Mouse (Mus musculus): Measurements from ENCODE around the gene Gm49673.
"Not testable (repeated sequence)": the region's sequence is repeated elsewhere in the genome, so short reads cannot be mapped to it uniquely, and the experiment has no call there.

The Gm49673 gene

DNA sequence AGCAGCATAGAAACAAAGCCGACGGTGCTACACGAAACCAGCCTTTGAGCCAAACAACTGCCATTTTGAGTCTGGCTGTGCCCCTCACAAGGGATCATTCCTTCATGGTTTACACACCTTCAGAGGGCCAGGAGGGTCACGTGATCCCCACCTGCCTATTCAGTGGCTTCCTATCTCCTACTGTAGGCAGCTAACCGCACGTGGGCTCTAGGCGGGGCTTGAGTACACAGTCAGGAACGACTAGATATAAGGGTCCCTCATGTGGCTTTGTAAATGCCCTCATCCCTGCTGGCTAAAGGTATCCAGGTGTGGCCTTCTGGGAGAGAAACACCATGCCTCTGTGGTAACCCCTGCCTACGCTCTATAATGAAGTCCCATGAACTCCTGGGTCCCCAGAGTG, 18.0 kb downstream of the Gm49673 start:
- not testable (repeated sequence) for DNase-seq

DNA sequence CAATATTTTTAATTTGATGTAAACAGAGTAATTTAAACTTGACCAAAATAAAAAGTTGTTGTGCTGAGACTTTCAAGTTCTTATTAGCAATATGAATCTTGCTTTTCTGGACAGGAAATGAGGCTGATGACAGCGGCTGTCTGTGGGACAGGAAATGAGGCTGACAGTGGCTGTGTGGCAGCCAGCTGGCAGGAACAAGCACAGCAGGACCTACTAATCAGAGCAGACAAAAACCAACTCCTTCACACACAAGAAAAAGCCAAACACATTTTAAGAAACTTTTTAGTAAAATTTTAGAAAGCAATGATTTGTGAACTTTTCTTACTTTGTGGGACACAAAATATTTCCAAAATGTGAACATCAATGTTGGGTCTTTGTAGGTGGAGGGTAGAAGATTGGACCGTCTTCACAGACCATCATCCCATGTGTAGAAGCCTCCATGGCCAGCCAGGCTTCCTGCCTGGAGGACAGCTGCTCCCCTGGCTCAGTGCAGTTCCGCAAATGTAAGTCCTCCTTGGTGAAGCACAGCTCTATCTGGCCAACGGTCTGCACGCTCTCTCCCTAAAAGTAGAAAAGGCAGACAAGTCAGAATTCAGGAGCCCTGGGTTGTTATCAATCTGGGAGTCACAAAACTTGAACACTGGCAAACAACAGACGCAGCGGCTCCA, 19.1 kb downstream of the Gm49673 start:
- DNase-seq: not testable (repeated sequence)

DNA sequence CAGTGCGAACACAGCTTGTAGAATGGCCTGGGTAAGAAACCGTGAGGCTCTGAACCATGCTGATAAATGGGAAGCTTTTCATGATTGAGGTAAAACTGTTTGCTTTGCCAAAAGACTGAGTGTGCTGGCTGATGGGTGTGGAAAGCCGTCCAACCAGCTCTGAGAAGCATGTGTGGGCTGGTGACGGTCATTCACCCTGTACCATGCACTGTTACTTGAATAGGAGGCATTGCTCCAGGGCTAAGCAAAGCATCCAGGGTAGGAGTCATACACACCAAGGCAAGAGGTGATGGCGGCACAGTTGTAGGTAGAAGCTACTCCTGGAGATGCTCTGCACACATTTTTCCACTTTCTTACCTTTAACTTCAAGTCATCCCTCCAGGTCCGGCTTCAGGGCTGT, 23.0 kb downstream of the Gm49673 start:
- not testable (repeated sequence) for DNase-seq

DNA sequence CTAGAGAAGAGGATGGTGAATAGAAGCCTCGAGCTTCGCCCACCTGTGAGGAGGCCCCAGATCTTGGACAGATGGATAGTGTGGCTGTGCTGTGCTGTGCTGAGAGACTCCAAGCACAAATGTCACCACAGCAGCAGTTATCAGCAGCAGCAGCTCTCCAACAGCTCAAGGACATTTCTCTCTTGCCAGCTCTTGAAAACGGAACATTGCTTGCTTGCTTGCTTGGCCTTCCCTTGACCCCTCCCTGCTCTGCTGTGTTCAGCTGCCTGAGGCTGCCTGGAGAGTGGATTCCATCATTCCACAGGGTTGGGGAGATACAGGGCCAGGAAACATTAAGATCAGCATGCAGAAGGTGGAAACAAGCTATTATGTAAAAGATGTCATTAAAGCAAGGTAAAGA, 24.6 kb downstream of the Gm49673 start:
- DNase-seq: not testable (repeated sequence)

DNA sequence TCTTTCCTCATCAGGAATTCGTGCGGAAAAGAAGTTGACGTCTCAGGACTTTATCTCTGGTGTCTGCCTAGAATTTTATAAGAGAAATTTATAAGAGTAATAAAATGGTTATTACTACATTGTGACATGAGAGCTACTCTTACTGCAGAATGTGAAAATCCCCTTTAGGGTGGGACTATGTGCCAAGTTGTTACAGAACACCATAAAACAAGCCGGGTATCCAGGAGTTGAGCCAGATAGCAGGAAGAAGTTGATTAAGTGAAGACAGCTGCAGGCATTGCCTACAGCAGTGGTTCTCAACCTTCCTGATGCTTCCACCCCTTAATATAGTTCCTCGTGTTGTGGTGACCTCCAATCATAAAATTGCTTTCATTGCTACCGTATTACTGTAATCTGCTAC, 30.7 kb downstream of the Gm49673 start:
- DNase-seq: not testable (repeated sequence)

DNA sequence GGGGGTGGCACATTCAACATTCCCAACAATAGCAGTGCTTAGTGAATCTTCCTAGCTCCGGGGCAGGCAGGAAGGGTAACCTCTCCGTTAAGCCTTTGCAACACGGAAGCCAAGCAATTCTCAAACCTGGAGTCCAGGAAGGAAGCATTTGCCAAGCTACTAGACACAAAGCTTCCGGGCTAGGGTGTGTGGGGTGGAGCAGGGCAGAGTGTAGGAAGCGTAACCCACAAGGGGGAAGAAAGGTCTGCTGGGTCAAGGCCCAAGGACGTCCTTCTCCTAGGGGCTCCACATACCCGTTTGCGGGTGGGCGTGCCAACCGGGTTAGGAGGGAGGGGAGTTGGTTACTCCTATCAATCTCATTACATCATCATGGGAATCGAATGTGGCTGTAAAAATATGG, 31.2 kb downstream of the Gm49673 start:
- not testable (repeated sequence) for DNase-seq

DNA sequence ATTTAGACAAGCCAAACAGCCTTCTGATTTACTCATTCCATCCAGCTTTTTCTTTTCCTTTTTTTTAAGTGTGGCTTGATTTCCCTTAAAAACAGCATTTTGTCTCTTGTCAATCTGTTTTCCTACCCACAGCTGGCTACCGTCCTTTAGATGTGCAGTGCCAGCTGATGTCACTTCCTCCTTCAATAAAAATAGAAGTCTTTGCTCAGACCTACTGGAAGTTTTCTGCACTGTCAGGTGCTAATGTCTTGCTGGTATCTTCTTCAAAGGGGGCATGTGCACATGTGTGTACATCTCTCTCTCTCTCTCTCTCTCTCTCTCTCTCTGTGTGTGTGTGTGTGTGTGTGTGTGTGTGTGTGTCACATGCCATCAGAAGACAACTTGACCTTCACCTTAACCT, 35.4 kb downstream of the Gm49673 start:
- DNase-seq: not testable (repeated sequence)

DNA sequence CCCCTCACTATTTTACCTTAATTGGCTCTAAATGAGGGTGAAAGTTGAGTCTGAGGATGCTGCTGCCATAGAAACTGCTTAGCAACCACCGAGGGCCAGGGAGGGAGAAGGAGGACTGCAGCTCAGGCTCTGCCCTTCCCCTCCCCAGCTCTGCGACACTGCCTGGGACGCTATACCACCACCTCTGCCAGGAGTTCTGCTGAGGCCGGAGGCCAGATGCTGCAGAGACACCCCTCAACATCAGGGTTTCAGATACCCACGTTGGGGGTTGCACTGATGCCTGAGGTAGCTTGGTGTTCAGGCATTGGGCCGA, 46.3 kb downstream of the Gm49673 start:
- not testable (repeated sequence) for DNase-seq

DNA sequence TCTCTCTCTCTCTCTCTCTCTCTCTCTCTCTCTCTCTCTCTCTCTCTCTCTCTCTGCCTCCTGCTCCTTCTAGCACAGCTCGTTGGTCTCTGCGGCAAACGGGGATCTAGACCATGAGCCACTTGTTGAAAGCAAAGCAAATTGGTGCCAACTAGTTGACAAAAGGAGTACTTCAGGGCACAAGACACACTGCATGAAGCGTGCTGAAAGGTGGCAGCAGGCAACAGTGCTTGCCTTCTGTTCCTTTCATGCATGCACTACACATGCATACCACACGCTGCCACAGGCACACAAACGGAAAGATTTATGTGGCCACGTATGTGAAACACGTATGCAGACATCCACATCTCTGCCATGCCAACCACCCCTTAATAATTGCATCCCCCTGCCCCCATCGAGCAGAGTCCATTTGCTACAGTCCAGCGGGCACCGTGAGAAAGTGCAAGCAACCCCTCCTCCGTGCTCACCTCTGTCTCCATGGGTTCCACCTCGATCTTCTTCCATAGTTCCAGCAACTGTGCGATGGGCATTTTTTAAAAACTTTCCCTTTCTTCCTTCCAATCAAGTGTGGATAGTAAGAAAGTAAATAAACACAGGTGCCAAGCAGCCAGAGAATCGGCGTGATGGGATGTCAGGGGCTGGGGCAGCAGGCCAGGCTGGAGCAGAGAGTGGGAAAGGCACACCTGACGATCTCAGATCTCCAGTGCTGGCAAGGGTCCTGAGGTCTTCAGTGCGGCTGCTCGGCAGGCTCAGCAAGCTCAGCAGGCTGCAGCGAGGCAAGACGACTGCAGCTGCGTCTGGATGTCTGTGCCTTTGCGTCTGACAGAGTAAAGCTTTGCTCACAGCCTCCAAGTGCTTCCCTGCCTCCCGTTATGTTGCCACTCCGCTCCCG, 46.9 kb downstream of the Gm49673 start:
- DNase-seq: not testable (repeated sequence)

DNA sequence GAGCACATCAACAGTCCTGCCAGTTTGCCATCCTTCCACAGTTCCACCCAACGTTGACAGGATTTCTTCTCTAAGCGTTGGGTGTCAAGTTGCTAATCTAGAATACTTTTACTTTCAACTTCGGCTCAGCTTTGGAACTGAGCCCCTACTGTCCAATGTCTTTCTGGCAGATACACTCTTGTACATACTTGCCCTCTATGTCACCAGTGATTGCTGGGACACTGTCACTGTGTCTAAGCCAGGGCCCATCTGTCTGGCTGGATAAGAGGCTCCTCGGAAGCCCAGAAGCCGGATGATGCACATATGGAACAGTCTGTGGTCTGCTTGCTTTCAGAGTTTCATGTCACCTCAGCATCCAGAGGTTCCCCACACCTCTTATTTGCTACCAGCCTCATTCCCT, 51.4 kb downstream of the Gm49673 start:
- not testable (repeated sequence) for DNase-seq

DNA sequence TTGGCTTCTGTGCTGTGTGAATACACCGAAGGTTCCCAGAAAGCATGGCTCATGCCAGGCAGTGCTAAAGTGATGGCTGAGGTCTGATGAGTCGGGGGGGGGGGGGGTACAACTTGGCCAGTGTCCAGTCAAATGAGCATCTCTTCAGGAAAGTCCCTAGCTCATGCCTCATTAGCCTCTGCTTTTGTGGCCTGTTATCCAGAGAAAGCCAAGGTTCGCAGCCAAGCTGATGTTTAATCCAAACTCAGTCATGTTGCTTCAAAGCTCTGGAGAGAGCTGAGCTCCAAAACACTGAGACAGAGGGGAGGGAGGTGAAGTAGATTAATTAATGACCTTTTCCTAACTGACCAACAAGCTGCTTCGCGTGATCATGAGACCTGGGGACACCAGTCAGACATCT, 51.9 kb downstream of the Gm49673 start:
- DNase-seq: not testable (repeated sequence)

DNA sequence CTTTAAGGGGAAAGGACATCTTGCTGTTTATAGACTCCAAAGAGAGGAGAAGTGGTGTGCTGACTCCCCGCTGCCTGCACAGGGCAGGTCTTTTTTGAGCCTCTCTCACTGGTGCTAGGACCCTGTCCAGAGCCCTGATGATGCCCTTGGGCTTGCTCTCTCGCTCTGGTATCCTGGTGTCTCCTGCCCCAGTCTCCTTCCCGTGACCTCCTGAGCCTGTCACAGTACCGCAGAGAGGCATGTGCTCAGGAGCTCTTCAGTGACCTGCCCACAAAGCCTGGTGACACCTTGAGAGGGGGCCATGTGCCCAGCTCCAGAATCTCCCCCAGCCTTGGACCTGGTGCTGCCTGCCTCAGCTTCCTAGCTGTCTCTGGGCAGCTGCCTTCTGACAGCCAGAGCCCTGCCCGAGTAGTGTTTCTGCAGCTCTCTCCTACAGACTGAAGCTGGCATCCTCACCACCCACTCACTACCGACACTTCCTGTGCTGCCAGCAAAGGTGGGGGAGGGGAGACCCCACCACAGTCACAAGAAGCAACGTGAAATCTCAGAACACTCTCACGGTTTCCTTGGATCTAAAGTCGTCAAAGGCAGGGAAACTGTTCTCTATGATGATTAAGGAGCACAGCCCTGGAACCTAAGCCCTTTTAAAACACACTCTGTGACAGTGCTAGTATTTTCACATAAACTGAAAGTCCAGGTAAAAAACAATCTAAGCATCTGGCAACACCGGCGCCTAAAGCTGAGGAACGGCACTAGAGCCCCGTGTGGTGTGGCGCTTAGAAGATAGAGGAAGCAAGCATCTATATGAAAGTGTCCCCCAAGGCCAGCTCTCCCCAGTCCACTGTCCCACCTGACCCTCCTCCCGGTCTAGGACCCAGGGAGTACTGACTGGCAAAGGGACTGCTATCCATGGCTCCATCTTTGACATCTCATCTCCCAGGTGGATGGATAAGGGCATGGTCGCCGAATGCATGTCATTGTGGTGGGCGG, 54.8 kb downstream of the Gm49673 start:
- not testable (repeated sequence) for DNase-seq

DNA sequence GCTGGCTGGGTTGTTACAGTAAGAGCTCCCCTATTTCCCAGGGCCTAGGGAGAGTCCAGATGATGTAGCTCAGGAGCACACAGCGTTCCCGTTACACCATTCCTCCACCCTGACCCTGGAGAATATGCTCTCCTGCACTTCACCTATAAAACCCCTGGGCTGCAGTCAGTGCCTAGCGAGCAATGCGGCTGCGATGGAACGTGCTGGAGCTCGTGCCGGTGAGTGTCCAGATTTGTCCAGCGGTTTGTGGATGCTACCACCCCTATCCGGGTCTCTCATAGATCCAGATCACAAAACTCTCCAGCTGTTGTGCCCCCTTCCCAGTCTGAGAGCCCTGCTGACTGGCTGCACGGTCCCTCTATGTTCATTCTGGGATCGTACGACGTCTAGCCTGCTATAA, 56.3 kb downstream of the Gm49673 start:
- not testable (repeated sequence) for DNase-seq

DNA sequence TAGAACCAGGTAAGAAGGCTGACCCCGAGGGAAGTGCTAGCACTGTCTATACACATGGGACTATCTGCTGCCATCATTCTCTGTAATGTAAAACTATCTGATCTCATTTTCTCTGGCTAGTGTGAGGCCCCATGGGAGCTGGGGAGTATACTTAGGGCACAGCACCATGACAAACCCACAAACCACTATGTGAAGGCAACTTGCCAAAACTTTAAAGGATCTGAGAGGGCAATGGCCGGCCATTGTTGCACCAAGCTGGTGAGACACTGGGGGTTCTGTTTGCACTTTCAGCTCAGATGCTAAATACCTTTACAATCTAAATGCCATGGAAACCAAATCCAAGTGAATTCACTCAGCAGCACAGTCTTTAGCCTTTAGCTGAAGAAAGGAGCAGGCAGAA, 77.7 kb downstream of the Gm49673 start:
- not testable (repeated sequence) for DNase-seq

DNA sequence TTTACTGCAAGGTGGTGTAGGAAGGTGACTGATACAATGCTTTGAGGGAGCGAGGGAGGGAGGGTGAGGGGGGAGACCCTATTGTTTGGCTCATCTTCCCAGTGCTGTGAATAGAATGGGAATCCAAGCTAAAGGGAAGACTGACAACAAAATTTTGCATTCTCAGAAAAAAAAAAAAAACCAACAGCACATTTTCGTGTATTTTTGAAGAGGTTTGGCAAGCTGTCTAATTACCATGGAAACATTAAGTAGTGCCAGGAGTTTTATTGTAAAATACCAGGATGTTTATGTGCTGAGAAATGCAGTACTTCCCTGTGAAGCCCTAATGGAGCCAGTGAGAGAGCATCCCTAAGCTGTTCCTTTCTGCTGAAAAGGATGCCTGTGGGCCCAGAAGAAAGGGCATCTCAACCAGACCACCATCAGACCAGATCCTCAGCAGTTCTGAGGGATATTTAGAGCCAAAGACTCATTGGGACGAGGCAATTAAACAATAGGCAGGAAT, 90.9 kb downstream of the Gm49673 start:
- not testable (repeated sequence) for DNase-seq

DNA sequence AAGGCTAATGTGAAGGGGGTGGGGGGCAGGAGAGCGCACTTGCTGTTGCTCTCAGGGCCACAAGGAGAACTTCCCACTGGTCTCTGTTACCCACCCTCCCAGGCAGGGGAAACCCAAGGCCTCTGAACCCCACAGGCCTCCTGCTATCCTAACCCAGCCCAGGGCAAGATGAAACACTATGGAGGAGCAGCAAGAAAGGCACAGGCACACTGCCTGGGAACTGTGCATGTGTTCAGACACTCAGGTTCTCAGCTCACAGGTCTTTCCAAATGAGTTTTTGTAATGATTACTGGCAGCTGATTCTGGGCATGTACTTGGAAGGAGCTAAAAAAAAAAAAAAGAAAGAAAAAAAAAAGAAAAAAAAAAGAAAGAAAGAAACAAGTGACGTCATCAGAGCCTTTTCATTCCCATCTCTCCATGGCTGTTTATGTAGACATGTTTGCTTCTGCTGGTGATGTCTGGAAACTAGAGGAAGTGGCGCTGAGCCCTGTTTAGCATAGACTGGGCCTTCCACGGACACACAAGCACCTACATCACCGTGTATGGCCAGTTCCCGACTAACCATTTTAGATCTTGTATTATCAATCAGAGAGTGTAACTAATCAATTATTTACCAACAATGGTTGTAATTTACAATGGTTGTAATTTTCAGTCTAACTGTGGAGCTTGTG, 91.5 kb downstream of the Gm49673 start:
- DNase-seq: not testable (repeated sequence)

DNA sequence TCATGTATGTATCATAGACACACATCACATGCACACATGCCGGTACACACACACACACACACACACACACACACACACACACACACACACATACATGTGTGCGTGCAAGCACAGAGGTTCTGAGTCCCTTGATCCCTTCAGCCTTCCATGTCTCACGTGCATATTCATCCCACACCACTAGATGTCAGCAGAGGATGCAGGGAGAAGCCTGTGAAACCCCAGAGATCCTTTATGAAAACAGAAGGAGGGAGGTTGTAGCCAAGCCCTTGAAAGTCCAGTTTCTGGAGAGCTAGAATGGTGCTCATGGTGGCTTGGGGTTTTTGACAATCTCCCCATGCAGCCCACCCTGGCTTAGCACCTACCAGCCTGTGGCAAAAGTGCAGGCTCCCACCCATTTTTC, 96.3 kb downstream of the Gm49673 start:
- DNase-seq: peak; percentile 86

DNA sequence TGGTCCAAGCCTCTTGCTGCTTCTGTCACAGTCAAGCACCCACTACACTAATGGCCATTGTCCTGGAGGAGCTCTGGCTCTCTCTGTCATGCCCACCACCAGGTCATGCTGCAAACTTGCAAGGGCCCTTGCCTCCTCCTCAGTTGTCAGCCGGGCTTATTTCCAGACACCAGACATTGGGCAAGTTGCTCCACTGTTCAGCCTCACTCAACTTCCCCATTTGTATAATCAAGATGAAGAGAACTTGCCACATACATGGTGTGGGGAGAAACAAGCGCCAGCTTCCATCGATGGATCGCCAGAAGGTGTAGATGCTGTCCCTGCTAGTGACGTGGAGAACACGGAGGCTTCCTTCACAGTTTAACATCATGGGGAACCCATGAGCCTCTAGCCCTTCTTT, 97.4 kb downstream of the Gm49673 start:
- DNase-seq: not testable (repeated sequence)

DNA sequence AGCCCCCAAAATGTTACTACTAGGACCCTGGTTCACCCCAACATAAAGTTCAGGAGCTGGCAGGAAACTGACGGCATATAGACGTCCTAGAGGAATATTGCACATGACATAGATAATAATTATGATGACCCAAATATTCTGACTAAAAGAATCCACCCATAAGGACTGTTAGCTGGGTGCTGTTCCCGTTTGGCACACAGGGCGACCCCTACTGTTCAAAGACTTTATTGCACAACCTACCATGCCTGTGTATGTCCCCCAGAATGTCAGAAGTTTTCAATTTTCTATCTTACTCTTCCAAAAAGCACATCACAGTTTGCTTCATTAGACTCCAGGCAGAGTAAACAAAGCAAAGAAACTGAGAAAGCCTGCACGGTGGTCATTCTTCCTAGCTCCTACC, 101.4 kb downstream of the Gm49673 start:
- DNase-seq: peak; percentile 77

DNA sequence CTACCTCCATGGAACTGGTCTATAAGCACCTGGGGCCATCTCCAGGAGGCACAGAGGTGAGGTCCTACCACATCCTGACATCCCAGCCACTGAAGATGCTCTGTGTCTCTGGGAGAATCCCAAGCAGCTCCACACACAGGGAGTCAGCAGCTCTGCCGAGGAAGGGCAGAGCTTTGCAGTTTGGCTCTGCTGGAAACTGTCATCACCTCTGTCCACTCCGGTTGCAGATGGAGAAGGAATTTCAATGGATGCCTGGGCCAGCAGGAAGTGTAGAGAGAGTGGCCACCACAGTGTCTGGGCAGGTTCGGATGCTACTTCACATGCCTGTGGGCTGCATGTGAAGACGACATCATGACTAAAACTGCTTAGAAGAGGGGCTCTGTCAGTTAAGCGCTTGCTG, 106.4 kb downstream of the Gm49673 start:
- not testable (repeated sequence) for DNase-seq

DNA sequence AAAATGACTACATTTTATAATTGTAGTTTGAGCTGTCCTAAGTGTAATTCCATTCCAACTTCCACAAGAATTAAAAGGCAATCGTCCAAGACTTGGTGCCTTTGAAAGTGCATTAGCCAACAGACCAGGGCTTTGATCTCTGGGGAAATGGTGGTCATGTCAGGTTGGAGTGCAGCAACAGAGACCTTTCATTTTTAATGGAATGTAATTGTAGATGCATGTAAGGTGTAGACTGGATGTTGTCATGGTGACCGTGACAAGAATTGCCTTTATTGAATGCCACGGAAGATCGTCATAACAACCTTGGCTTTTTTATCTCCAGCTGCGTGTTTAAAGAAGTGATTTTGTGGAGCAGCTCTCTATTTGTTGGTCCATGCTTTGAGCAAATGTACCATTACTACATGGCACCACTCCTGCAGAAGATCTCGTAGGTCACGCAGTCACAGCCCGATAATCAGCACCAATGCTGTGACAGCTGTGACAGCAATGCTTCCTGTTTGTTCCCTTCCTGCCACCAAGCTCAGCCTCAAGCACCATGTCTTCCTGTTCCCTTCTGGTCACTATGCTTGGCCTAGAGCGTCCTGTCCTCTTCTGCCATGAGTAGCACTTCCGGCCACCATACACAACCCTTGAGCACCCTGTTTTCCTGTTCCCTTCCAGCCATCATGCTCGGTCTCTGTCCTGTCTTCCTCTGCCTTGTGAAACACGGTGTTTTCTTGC, 107.5 kb downstream of the Gm49673 start:
- not testable (repeated sequence) for DNase-seq

DNA sequence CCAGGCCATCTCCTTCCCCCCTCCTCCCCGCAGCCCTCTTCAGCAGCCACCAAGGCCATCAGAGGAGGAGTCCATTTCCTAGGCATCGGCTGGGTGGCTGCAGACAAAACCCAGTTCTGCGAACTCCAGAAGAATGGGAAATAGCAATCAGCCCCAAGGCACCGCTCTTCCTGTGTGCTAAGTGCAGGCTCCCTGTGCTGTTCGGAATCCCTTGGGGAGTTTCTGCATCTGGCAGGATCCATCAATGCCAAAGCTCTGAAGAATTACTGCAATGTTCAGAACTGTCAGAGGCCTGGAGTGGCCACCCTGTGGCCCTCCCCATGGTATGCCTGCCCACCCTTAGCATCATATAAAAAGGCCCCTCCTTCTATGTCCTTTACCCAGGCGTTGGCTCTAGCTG, 110.6 kb downstream of the Gm49673 start:
- not testable (repeated sequence) for DNase-seq

Measured in lung, postnatal 14 days (tissue).